In the genomic region with DNA sequence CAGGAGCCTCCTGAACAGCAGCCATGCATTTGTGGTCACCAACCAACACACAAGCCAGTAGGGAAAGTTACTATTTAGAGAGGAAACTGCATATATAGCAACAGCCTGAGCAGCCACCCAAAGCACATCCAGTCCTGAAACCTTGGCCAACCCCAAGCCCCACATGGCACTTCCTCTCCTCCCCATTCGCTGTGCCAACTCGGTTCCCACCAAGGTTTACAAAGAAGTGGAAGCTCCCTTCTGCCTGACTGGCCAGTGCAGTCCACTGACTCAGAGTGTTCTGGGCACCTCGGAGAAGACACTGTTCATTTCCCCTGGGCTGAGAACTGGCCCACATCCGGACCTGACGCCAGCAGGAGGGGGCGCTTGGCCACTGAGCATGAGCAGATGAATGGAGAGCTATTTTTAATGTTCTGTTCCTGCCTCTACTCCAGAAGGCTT, we compare ENCODE assay signal across 8 mouse cellular contexts.
A peak's percentile ranks its signal among the peaks of the same experiment; 100 is the strongest.
DNase-seq lines count a peak whose midpoint lies in the region; ATAC-seq lines count a peak whose summit lies in the region.

No protein-coding gene starts in this region.

- DNase-seq in kidney, postnatal 10 days = peak; percentile 33
- no peak for DNase-seq in kidney, adult 8-10 months
- DNase-seq in gastrocnemius, postnatal 36 days = peak; percentile 64 to 74
- DNase-seq in left cerebral cortex, adult 18-20 months (ENCODE audit: low spot score in 2 of 2) = peak; percentile 72 to 79
- DNase-seq in splenic B cell, adult 2 months (ENCODE audit: low read depth, low spot score) = peak; percentile 75

- peak; percentile 94 for ATAC-seq in cerebellum, adult (ENCODE audit: insufficient number of reproducible peaks, low FRiP score, low TSS enrichment)
- ATAC-seq in erythroid progenitor cell, adult 5-6 weeks (replicated peaks; ENCODE audit: low FRiP score, poor library complexity, severe bottlenecking) = no peak

- 0% methylated on average over 6 of the region's 6 CpGs for WGBS in macrophage (ENCODE audit: missing documents)

- H3K27ac ChIP-seq in macrophage = peak overlapping the region; percentile 68

- no peak overlapping the region for H3K4me3 ChIP-seq in macrophage (ENCODE audit: inconsistent target)

- intact Hi-C loops in gastrocnemius, postnatal 36 days (cut with DNase I) = no loop called here

- peaks cover 100% of the 10 kb centered on the region for H3K79me2 ChIP-seq in macrophage (ENCODE audit: inconsistent target)

- no peaks in the 10 kb centered on the region for H3K36me3 ChIP-seq in macrophage (ENCODE audit: inconsistent target)
- no peaks in the 10 kb centered on the region for H3K36me3 ChIP-seq in splenic B cell, adult 2 months (ENCODE audit: control insufficient read depth, insufficient read depth, low read length, poor library complexity, severe bottlenecking)

- H3K27me3 ChIP-seq in splenic B cell, adult 2 months (ENCODE audit: control insufficient read depth, insufficient read depth, low read length, poor library complexity, severe bottlenecking) = no peaks in the 10 kb centered on the region

Comparison
In these comparisons a context has a peak if more than half of its experiments do, and no peak if none do; other contexts are left out.
1. DNase-seq: peak in kidney, postnatal 10 days (single experiment), gastrocnemius, postnatal 36 days (2 of 2), left cerebral cortex, adult 18-20 months (2 of 2) and splenic B cell, adult 2 months (single experiment); none in kidney, adult 8-10 months (0 of 2).